Mouse (Mus musculus): ENCODE measurements around the gene Afp.

DNA sequence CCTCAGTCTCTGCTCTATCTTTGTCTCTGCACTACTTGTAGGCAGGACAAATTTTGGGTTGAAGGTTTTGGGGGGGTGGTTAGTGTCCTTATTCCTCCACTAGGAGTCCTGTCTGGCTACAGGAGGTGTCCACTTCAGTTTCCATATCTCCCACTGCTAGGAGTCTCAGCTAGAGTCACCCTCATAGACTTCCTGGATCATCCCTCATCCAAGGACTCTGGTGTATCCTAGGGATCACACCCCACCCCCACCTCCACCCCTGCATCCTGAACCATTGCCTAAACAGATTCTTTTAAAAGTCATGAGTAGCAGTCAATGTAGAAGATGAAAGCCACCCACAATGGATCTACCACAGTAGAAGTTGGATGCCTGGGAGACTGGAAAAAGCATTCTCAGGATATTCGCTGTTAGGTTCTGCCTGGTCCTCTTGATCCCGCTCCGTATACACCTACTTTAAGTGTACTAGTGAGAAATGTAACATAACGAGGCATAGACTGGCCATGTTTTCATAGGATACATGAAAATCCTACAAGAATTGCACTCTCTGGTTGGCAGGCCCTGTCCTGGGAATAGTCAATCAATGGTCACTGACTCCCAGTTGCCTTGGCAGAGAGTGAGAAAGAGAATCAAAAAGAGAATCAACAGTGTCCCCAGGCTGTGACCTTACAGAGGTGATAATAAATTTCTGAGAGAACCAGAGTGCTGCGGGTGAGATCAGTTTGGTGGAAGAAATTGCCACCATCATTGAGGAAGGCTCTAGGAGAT is 19.5 kb downstream of the Afp start:
- TF ChIP-seq GATA1 (IDR thresholded peaks at IDR 0.05; ENCODE audit: borderline replicate concordance, low read length) (no peak), FLI1 (IDR thresholded peaks at IDR 0.05; ENCODE audit: low read length) (no peak)

Measured in megakaryocyte, embryonic 14.5 days (primary cell).